Mouse (Mus musculus) kidney, embryonic 14.5 days (tissue): Measurements from ENCODE around the gene Bcl6. TPM values are rescaled to one million over a fixed set of nuclear protein-coding genes. Genes with fewer than 3 reads are reported as not detected.

Experiments
- ATAC-seq: fragments of 200-750 bp; cut with Nextera tagmentation; 2 replicates; pipeline ENCODE4 v1.8.0; 2017; ENCODE audit warnings: moderate number of reproducible peaks, mild to moderate bottlenecking, moderate TSS enrichment, moderate library complexity; ENCODE audit not compliant: low FRiP score, low TSS enrichment
- H3K27ac ChIP-seq: fragments of 300-500 bp; sonication (generic); 2 replicates; pipeline ENCODE4 v1.5.1; 2014; ENCODE audit warnings: low read depth, mild to moderate bottlenecking, low read length, moderate library complexity, mixed read lengths
- H3K27me3 ChIP-seq: fragments of 300-500 bp; sonication (generic); 2 replicates; pipeline ENCODE4 v1.6.1; 2014; ENCODE audit warnings: mild to moderate bottlenecking, low read length; ENCODE audit not compliant: control insufficient read depth, insufficient read depth
- H3K36me3 ChIP-seq: fragments of 300-500 bp; sonication (generic); 2 replicates; pipeline ENCODE4 v1.6.1; 2014; ENCODE audit warnings: low read length, mixed read lengths; ENCODE audit not compliant: control insufficient read depth, insufficient read depth
- H3K4me1 ChIP-seq: fragments of 300-500 bp; sonication (generic); 2 replicates; pipeline ENCODE4 v1.6.1; 2014; ENCODE audit warnings: low read length, mixed read lengths; ENCODE audit not compliant: control insufficient read depth, insufficient read depth
- H3K4me2 ChIP-seq: fragments of 300-500 bp; sonication (generic); replicated peaks from 2 replicates; pipeline ENCODE4 v1.6.1; 2014; ENCODE audit warnings: low read depth, mild to moderate bottlenecking, low read length
- H3K4me3 ChIP-seq: fragments of 300-500 bp; sonication (generic); 2 replicates; pipeline ENCODE4 v1.5.1; 2014; ENCODE audit warnings: mild to moderate bottlenecking, low read length
- H3K9ac ChIP-seq: fragments of 300-500 bp; sonication (generic); 2 replicates; pipeline ENCODE4 v1.6.1; 2014; ENCODE audit warnings: low read depth, mild to moderate bottlenecking, low read length, moderate library complexity
- H3K9me3 ChIP-seq: fragments of 300-500 bp; sonication (generic); 2 replicates; pipeline ENCODE4 v1.6.1; 2016; ENCODE audit warnings: low read length; ENCODE audit not compliant: control insufficient read depth
- WGBS: fragments of 180-500 bp; shearing (Covaris S2); extraction: QIAGEN DNeasy Blood & Tissue Kit; methylation state at CpG from one replicate; pipeline ENCODE4 v1.1.7; 2014; 5-methylcytosine and 5-hydroxymethylcytosine counted together
- polyA plus RNA-seq: library from polyadenylated mRNA; unstranded; fragments of >200 nt; fragmentation: Nextera tagmentation; extraction: Ambion mirVana; gene quantifications from 2 replicates; pipeline ENCODE4 v1.2.1, GENCODE M21; 2014

The Bcl6 gene
- polyA plus RNA-seq, 1 experiment from 2014 or later, result 0.73 TPM

GRCm38 (mm10) chr16:24016742-24017141, 28.1 kb upstream of the Bcl6 start:
- Histone ChIP-seq H3K4me2 (no peak overlapping the region), H3K4me1 (0 out of 2 replicates have a peak, but pooled peaks cover 3% of the 10 kb centered on the region), H3K27me3 (no peaks in the 10 kb centered on the region), H3K4me3 (no peak overlapping the region), H3K9me3 (no peaks in the 10 kb centered on the region), H3K27ac (no peak overlapping the region), H3K36me3 (no peaks in the 10 kb centered on the region), H3K9ac (no peak overlapping the region)
- ATAC-seq, result no peak
- 49% methylated on average over 5 of the region's 5 CpGs for WGBS

DNA sequence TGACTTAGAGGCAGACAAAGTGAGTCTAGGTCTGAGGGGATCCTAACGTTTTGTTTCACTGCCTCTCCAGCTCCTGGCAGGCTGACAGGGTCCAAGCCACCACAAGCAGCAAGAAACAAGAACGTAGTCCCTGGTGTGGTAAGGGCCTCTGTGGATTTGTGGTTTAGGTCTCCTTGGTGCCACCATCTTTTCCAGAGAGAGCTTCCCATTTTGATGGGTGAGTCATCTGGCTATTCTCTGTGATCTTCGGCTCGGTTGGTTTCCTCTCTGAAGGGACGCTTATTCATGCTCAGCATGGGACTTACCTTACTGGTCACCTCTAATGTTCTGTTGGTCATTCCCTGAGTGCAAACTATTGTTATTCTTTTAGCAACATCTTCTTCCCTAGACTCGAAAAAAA, 27.6 kb upstream of the Bcl6 start:
- Histone ChIP-seq H3K4me3 (no peak overlapping the region), H3K27ac (no peak overlapping the region), H3K9me3 (no peaks in the 10 kb centered on the region), H3K36me3 (no peaks in the 10 kb centered on the region), H3K4me2 (no peak overlapping the region), H3K27me3 (no peaks in the 10 kb centered on the region), H3K4me1 (0 out of 2 replicates have a peak, but pooled peaks cover 3% of the 10 kb centered on the region), H3K9ac (no peak overlapping the region)
- no peak for ATAC-seq
- 49% methylated on average over 6 of the region's 6 CpGs for WGBS

DNA sequence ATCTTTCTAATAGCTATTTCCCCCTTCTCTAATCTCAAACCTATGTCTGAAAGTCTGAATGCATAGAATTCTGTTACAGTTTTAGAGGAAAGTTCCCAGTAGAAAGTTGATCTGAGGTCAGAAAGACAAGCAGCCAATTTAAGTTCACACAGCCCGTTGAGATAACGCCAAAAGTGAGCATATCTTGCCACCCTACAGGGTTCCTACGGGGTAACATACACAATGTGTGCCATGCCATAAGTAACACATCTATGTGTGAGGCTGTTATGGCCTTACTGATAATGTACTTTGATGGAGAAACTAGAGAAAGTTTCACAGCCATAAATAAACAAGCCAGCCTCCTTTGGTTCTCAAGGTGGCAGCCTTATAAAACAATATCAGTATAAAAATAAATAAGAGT, 25.7 kb upstream of the Bcl6 start:
- ATAC-seq, result no peak
- no peaks in the 10 kb centered on the region for H3K9me3 ChIP-seq
- no peak overlapping the region for H3K27ac ChIP-seq
- H3K4me3 ChIP-seq, result no peak overlapping the region
- no peak overlapping the region for H3K4me2 ChIP-seq
- H3K4me1 ChIP-seq, result 0 out of 2 replicates have a peak, but pooled peaks cover 3% of the 10 kb centered on the region
- no peak overlapping the region for H3K9ac ChIP-seq
- WGBS, result 83% methylated on average over 3 of the region's 3 CpGs
- H3K27me3 ChIP-seq, result no peaks in the 10 kb centered on the region
- no peaks in the 10 kb centered on the region for H3K36me3 ChIP-seq

- 0 out of 2 replicates have a peak, but pooled peaks cover 3% of the 10 kb centered on the region for H3K4me1 ChIP-seq
- WGBS, result 40% methylated on average over 3 of the region's 3 CpGs
- H3K27me3 ChIP-seq, result no peaks in the 10 kb centered on the region
- no peaks in the 10 kb centered on the region for H3K9me3 ChIP-seq
- no peaks in the 10 kb centered on the region for H3K36me3 ChIP-seq
- no peak overlapping the region for H3K9ac ChIP-seq
- H3K4me3 ChIP-seq, result no peak overlapping the region
- H3K27ac ChIP-seq, result no peak overlapping the region
- H3K4me2 ChIP-seq, result no peak overlapping the region
- no peak for ATAC-seq
Measured at GRCm38 (mm10) chr16:24012066-24012465, 23.4 kb upstream of the Bcl6 start.

DNA sequence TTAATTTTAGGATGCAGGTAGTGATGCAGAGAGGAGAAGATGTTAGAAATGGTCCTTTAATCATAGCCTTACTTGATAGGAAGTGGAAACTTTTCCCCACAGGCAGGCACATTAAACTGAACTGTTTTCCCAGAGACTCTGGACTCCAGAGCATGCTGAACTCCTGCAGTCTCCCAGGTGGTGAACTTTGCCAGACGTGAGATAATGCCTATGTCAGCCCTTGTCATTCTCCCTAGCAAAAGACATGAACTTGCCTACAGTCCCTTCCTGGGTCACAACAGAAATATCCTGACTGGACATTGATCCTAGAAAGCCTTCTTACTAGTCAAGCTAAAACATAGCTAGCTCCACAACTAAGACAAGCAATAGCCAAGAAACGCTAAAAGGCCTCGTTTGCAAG, 22.7 kb upstream of the Bcl6 start:
- H3K36me3 ChIP-seq, result no peaks in the 10 kb centered on the region
- WGBS, result 72% methylated on average over 3 of the region's 3 CpGs
- 0 out of 2 replicates have a peak, but pooled peaks cover 3% of the 10 kb centered on the region for H3K4me1 ChIP-seq
- no peak overlapping the region for H3K27ac ChIP-seq
- no peak overlapping the region for H3K4me2 ChIP-seq
- H3K9ac ChIP-seq, result no peak overlapping the region
- no peaks in the 10 kb centered on the region for H3K27me3 ChIP-seq
- H3K9me3 ChIP-seq, result no peaks in the 10 kb centered on the region
- no peak overlapping the region for H3K4me3 ChIP-seq
- ATAC-seq, result no peak

DNA sequence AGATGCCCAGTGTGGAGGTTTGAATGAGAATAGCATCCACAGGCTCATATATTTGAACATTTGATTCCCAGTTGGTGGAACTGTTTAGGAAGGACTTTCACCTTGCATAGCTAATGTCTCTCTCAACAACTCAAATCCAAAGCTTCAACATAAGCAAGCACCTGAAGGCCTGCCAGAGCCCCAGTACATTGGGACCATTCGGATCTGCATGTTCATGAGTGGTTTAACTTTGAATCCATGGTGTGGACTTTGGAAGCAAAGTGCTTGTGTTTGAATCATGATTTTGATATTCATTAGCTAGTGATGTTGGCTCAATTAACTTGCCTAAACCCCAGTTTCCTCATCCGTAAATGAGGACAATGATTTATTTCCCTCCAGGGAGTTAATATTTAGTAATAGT, 21.2 kb upstream of the Bcl6 start:
- no peak overlapping the region for H3K27ac ChIP-seq
- H3K4me2 ChIP-seq, result no peak overlapping the region
- H3K27me3 ChIP-seq, result no peaks in the 10 kb centered on the region
- H3K9ac ChIP-seq, result no peak overlapping the region
- H3K4me3 ChIP-seq, result no peak overlapping the region
- H3K36me3 ChIP-seq, result no peaks in the 10 kb centered on the region
- ATAC-seq, result no peak
- no peaks in the 10 kb centered on the region for H3K9me3 ChIP-seq
- no peaks in the 10 kb centered on the region for H3K4me1 ChIP-seq
- WGBS, result 84% methylated on average over 2 of the region's 2 CpGs

GRCm38 (mm10) chr16:24005928-24006327, 17.3 kb upstream of the Bcl6 start:
- ATAC-seq, result no peak
- Histone ChIP-seq H3K4me2 (no peak overlapping the region), H3K36me3 (no peaks in the 10 kb centered on the region), H3K27ac (no peak overlapping the region), H3K4me3 (no peak overlapping the region), H3K9ac (no peak overlapping the region), H3K27me3 (no peaks in the 10 kb centered on the region), H3K9me3 (no peaks in the 10 kb centered on the region), H3K4me1 (no peaks in the 10 kb centered on the region)
- WGBS, result 88% methylated on average over 8 of the region's 8 CpGs

DNA sequence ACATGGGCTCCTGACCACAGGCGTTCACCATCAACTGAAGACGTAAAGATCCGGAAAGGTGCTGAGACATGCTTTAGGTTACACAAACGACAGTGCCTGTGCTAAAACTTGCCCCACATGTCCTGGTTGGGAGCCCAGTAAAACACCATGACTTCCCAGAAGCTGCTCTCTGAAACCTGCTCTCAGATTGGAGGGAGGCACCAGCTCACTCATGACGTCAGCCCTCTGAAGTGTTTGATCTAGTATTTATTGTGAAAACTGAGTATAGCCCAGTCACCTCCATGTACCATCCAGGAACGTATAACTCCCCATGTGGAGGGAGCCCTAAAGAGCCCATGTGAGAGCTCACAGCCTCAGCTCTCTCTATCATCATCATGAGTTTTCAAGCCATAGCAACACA, 9.3 kb upstream of the Bcl6 start:
- no peaks in the 10 kb centered on the region for H3K36me3 ChIP-seq
- H3K27ac ChIP-seq, result no peak overlapping the region
- H3K27me3 ChIP-seq, result no peaks in the 10 kb centered on the region
- peaks cover 8% of the 10 kb centered on the region for H3K4me1 ChIP-seq
- H3K9me3 ChIP-seq, result no peaks in the 10 kb centered on the region
- ATAC-seq, result no peak
- no peak overlapping the region for H3K9ac ChIP-seq
- 81% methylated on average over 6 of the region's 6 CpGs for whole genome bisulfite sequencing
- H3K4me3 ChIP-seq, result no peak overlapping the region
- no peak overlapping the region for H3K4me2 ChIP-seq

GRCm38 (mm10) chr16:23997228-23997627, 8.6 kb upstream of the Bcl6 start:
- Histone ChIP-seq H3K36me3 (no peaks in the 10 kb centered on the region), H3K9me3 (no peaks in the 10 kb centered on the region), H3K27me3 (no peaks in the 10 kb centered on the region), H3K9ac (no peak overlapping the region), H3K4me1 (peaks cover 8% of the 10 kb centered on the region), H3K4me2 (no peak overlapping the region), H3K27ac (no peak overlapping the region), H3K4me3 (no peak overlapping the region)
- ATAC-seq, result no peak
- WGBS, result 85% methylated on average over 3 of the region's 3 CpGs
